Mouse (Mus musculus): ENCODE data around the gene Taok1. TPM values are rescaled to one million over a fixed set of nuclear protein-coding genes. Genes with fewer than 3 reads are reported as not detected.

The Taok1 gene
- polyA plus RNA-seq, 1 experiment from 2014 or later, result 15.1 TPM

DNA sequence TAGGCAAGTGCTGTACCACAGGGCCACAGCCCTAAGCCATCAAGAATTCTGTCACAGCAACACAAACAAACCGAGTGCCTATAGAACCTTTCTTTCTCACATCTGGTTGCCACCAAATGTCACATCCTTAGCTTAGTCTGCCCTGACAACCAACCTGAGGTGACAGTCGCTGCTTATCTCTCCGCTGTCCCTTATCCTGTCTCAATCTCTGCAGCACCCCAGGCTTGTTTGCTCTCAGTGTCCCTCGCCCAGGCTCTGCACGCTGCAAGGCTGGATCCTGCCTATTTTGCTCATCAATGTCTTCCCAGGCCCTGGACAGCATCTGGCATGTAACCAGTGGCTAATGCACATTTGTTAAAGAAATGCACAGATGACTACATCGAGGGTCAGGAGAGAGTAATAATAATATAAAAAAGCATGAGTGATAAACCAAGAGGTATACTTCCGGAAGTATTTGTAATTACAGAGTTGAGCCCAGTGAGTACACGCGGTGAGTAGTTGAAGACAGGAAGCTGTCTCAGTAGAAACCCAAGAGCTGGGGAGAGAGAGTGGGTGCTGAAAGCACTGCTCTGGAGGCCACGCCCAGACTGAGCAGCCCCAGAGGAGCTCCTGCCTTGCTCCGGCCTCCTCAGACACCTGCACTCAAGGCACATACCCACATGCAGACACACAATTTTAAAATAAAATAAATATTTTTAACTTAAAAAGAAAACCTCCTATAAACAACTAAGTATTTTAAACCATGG, 123.9 kb downstream of the Taok1 start:
- no peaks in the 10 kb centered on the region for H3K27me3 ChIP-seq (ENCODE audit: control insufficient read depth, insufficient read depth, low read length)
- no peaks in the 10 kb centered on the region for H3K36me3 ChIP-seq (replicated peaks; ENCODE audit: control insufficient read depth, insufficient read depth, low read depth, low read length)
- H3K4me2 ChIP-seq (ENCODE audit: low read depth, low read length), result no peak overlapping the region
- H3K4me1 ChIP-seq (ENCODE audit: control insufficient read depth, insufficient read depth, low read length), result no peaks in the 10 kb centered on the region; the same call in 1 of the 2 replicates
- ATAC-seq (replicated peaks; ENCODE audit: insufficient number of reproducible peaks, low FRiP score, low TSS enrichment, low read depth) (no peak), DNase-seq (ENCODE audit: low spot score) (no peak)
- H3K4me3 ChIP-seq (ENCODE audit: low read depth, low read length), result no peak overlapping the region
- no peak overlapping the region for H3K27ac ChIP-seq (replicated peaks; ENCODE audit: low read depth, low read length)
- no peaks in the 10 kb centered on the region for H3K9me3 ChIP-seq (replicated peaks; ENCODE audit: control insufficient read depth, low read length)
- WGBS, result 67% methylated on average over 11 of the region's 11 CpGs
- no peak overlapping the region for H3K9ac ChIP-seq (replicated peaks; ENCODE audit: low read length)

DNA sequence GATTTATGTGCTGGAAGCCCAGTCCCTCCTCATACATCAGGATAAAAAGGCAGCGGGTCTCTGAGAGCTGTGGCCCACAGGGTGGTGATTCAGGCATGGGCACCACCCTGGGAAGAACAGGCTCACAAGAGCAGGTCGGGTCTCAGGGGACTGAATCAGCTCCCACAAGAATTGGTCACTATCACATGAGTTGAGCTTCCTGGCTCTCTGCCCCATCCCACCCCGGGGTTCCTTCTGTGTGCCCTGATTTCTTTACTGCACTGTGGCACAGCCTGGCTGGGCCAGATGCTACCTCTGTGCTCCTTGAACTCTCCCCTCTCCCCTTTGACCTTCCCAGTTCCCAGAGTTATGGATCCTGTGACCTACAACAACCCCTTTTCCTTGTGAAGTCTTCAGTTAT, 124.6 kb downstream of the Taok1 start:
- no peaks in the 10 kb centered on the region for H3K4me1 ChIP-seq (ENCODE audit: control insufficient read depth, insufficient read depth, low read length)
- H3K9ac ChIP-seq (replicated peaks; ENCODE audit: low read length), result no peak overlapping the region
- H3K27ac ChIP-seq (replicated peaks; ENCODE audit: low read depth, low read length), result no peak overlapping the region
- ATAC-seq (replicated peaks; ENCODE audit: insufficient number of reproducible peaks, low FRiP score, low TSS enrichment, low read depth), result no peak
- H3K27me3 ChIP-seq (ENCODE audit: control insufficient read depth, insufficient read depth, low read length), result no peaks in the 10 kb centered on the region
- H3K4me3 ChIP-seq (ENCODE audit: low read depth, low read length), result no peak overlapping the region
- 65% methylated on average over 3 of the region's 3 CpGs for WGBS
- H3K4me2 ChIP-seq (ENCODE audit: low read depth, low read length), result no peak overlapping the region
- no peaks in the 10 kb centered on the region for H3K9me3 ChIP-seq (replicated peaks; ENCODE audit: control insufficient read depth, low read length)
- no peaks in the 10 kb centered on the region for H3K36me3 ChIP-seq (replicated peaks; ENCODE audit: control insufficient read depth, insufficient read depth, low read depth, low read length)
- no peak for DNase-seq (ENCODE audit: low spot score)

Other genes with a start within 250 kb of the Taok1 start
- gene Coro6, start 145.4 kb downstream of the Taok1 start, polyA plus RNA-seq (2014; fragmentation: Nextera tagmentation; extraction: Ambion mirVana), result 0.25 and 0.43 TPM in 2 replicates
- 7.9 and 8.5 TPM in 2 replicates for gene Ankrd13b, start 118.1 kb downstream of the Taok1 start, polyA plus RNA-seq (2014; fragmentation: Nextera tagmentation; extraction: Ambion mirVana)
- 11.9 and 12.4 TPM in 2 replicates for gene Git1, start 114.3 kb downstream of the Taok1 start, polyA plus RNA-seq (2014; fragmentation: Nextera tagmentation; extraction: Ambion mirVana)
- gene Abhd15, start 92.7 kb downstream of the Taok1 start, polyA plus RNA-seq (2014; fragmentation: Nextera tagmentation; extraction: Ambion mirVana), result 1.9 and 2.8 TPM in 2 replicates
- gene Trp53i13, start 91.8 kb downstream of the Taok1 start, polyA plus RNA-seq (2014; fragmentation: Nextera tagmentation; extraction: Ambion mirVana), result 31.0 and 35.5 TPM in 2 replicates
- gene Gm10392, start 88.6 kb downstream of the Taok1 start, polyA plus RNA-seq (2014; fragmentation: Nextera tagmentation; extraction: Ambion mirVana), result 0.14 TPM in 1 of 2 replicates, not detected in the other
- 4.1 and 4.8 TPM in 2 replicates for gene Nufip2, start 78.3 kb upstream of the Taok1 start, polyA plus RNA-seq (2014; fragmentation: Nextera tagmentation; extraction: Ambion mirVana)
- 10.6 and 60.0 TPM in 2 replicates for gene Cryba1, start 117.5 kb upstream of the Taok1 start, polyA plus RNA-seq (2014; fragmentation: Nextera tagmentation; extraction: Ambion mirVana)
- 12.3 and 14.5 TPM in 2 replicates for gene Myo18a, start 155.4 kb upstream of the Taok1 start, polyA plus RNA-seq (2014; fragmentation: Nextera tagmentation; extraction: Ambion mirVana)
- 0.35 and 0.49 TPM in 2 replicates for gene Gm10277, start 179.9 kb upstream of the Taok1 start, polyA plus RNA-seq (2014; fragmentation: Nextera tagmentation; extraction: Ambion mirVana)

All from embryonic facial prominence, embryonic 11.5 days (tissue).